Mouse (Mus musculus) liver, adult 2 months (tissue): ENCODE data around the gene Vav3.

Source experiments
- CTCF ChIP-seq: fragments of 200-500 bp; IDR thresholded peaks from 2 replicates; pipeline ENCODE4 v1.5.1; 2011; ENCODE audit warnings: low read depth, low read length, control low read depth
- POLR2A ChIP-seq: fragments of 200-500 bp; IDR thresholded peaks from 2 replicates; pipeline ENCODE4 v1.6.1; 2011; ENCODE audit warnings: low read length, control low read depth; ENCODE audit not compliant: insufficient read depth; ENCODE audit errors: extremely low read depth

- no peak for TF ChIP-seq CTCF
- TF ChIP-seq POLR2A, result no peak
Observed at GRCm38 (mm10) chr3:109600699-109601451, 260.4 kb downstream of the Vav3 start.
